Mouse (Mus musculus): ENCODE measurements around the gene Scarb2. TPM values are rescaled to one million over a fixed set of nuclear protein-coding genes. Genes with fewer than 3 reads are reported as not detected.

The Scarb2 gene
- polyA plus RNA-seq, 1 experiment, result 78.7 TPM

- 84% methylated on average over 9 of the region's 9 CpGs for WGBS
- Histone ChIP-seq H3K27ac (ENCODE audit: insufficient read depth, low read depth, low read length) (no peak overlapping the region), H3K4me3 (ENCODE audit: insufficient read depth, low read depth, low read length) (no peak overlapping the region), H3K4me1 (ENCODE audit: control insufficient read depth, insufficient read depth, low read length) (no peaks in the 10 kb centered on the region)
- no peak for TF ChIP-seq POLR2A (IDR thresholded peaks at IDR 0.05; ENCODE audit: insufficient read depth, low read depth, low read length)
- TF ChIP-seq CTCF (IDR thresholded peaks at IDR 0.05; ENCODE audit: insufficient read depth, low read depth, low read length), result no peak
These were observed 97.1 kb downstream of the Scarb2 start for GRCm38 (mm10) chr5:92409361-92410155.

DNA sequence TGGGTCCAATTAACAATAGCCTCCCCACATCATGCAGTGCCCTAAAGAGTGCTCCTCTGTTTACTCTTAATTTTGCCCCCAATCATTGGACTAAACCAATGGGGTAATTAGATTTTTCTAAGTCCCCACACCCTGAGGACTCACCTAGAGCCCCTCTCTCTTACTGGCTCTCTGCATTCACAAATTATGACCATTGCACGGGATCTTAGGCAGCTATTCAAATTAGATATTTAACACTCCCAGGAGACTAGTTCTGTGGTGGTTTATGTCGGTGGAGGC, 102.3 kb downstream of the Scarb2 start:
- 29% methylated on average over 2 of the region's 2 CpGs for WGBS

GRCm38 (mm10) chr5:92403562-92404399, 102.9 kb downstream of the Scarb2 start:
- TF ChIP-seq CTCF (IDR thresholded peaks at IDR 0.05; ENCODE audit: insufficient read depth, low read depth, low read length) (no peak), POLR2A (IDR thresholded peaks at IDR 0.05; ENCODE audit: insufficient read depth, low read depth, low read length) (no peak)
- no peak overlapping the region for H3K4me3 ChIP-seq (ENCODE audit: insufficient read depth, low read depth, low read length)
- peaks cover 3% of the 10 kb centered on the region; the same call in 1 of the 2 replicates for H3K4me1 ChIP-seq (ENCODE audit: control insufficient read depth, insufficient read depth, low read length)
- H3K27ac ChIP-seq (ENCODE audit: insufficient read depth, low read depth, low read length), result no peak overlapping the region
- WGBS, result 39% methylated on average over 10 of the region's 10 CpGs

More for the DNA sequence above, 102.3 kb downstream of the Scarb2 start:
- no peak overlapping the region for H3K4me3 ChIP-seq (ENCODE audit: insufficient read depth, low read depth, low read length)
- H3K4me1 ChIP-seq (ENCODE audit: control insufficient read depth, insufficient read depth, low read length), result peaks cover 3% of the 10 kb centered on the region; the same call in 1 of the 2 replicates
- TF ChIP-seq POLR2A (IDR thresholded peaks at IDR 0.05; ENCODE audit: insufficient read depth, low read depth, low read length) (no peak), CTCF (IDR thresholded peaks at IDR 0.05; ENCODE audit: insufficient read depth, low read depth, low read length) (no peak)
- H3K27ac ChIP-seq (ENCODE audit: insufficient read depth, low read depth, low read length), result no peak overlapping the region

DNA sequence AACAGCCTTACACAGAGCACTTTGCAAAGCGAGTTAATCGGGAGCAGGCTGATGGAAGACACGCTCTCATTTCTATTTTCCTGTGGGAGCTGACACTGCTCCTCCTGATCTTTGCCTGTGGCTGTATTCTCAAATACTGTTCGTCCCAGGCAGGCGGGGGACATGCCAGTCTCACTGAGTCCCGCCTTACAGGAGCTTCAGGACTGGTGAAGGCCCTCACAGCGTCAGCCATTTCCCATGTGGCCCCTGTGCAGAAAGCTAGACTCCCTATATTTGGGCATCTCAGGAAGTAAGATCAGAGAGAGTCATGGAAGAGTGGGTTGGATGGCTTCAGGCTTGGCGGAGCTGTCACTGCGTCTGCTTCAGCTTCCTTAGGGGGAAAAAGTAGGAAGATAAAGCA, 103.8 kb downstream of the Scarb2 start:
- 77% methylated on average over 9 of the region's 9 CpGs for WGBS
- Histone ChIP-seq H3K27ac (ENCODE audit: insufficient read depth, low read depth, low read length) (no peak overlapping the region), H3K4me3 (ENCODE audit: insufficient read depth, low read depth, low read length) (no peak overlapping the region), H3K4me1 (ENCODE audit: control insufficient read depth, insufficient read depth, low read length) (peaks cover 3% of the 10 kb centered on the region; the same call in 1 of the 2 replicates)
- TF ChIP-seq POLR2A (IDR thresholded peaks at IDR 0.05; ENCODE audit: insufficient read depth, low read depth, low read length) (no peak), CTCF (IDR thresholded peaks at IDR 0.05; ENCODE audit: insufficient read depth, low read depth, low read length) (no peak)

DNA sequence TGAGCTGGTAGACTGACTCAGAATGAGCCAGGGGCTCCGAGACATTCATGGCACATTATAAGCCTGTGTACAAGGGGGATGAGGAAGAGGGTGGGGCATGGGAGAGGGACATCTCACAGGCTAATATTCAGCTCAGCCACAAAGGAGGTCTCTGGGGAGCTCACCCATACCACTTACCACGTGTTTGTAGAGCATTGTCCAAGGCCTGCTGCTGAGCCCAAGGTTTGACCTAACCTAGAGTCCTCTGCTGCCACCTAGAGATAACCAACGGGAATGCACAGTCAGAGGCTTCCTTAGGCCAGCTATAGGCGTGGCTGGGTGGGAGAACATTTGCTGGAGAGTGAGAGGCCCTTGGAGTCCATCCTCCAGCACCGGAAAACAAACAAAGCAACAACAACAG, 108.5 kb downstream of the Scarb2 start:
- H3K27ac ChIP-seq (ENCODE audit: insufficient read depth, low read depth, low read length), result no peak overlapping the region
- WGBS, result 34% methylated on average over 5 of the region's 5 CpGs
- H3K4me1 ChIP-seq (ENCODE audit: control insufficient read depth, insufficient read depth, low read length), result no peaks in the 10 kb centered on the region
- no peak overlapping the region for H3K4me3 ChIP-seq (ENCODE audit: insufficient read depth, low read depth, low read length)
- TF ChIP-seq POLR2A (IDR thresholded peaks at IDR 0.05; ENCODE audit: insufficient read depth, low read depth, low read length) (no peak), CTCF (IDR thresholded peaks at IDR 0.05; ENCODE audit: insufficient read depth, low read depth, low read length) (no peak)

GRCm38 (mm10) chr5:92396476-92396875, 110.2 kb downstream of the Scarb2 start:
- no peak overlapping the region for H3K4me3 ChIP-seq (ENCODE audit: insufficient read depth, low read depth, low read length)
- TF ChIP-seq CTCF (IDR thresholded peaks at IDR 0.05; ENCODE audit: insufficient read depth, low read depth, low read length) (no peak), POLR2A (IDR thresholded peaks at IDR 0.05; ENCODE audit: insufficient read depth, low read depth, low read length) (no peak)
- H3K27ac ChIP-seq (ENCODE audit: insufficient read depth, low read depth, low read length), result no peak overlapping the region
- WGBS, result 92% methylated on average over 6 of the region's 6 CpGs
- H3K4me1 ChIP-seq (ENCODE audit: control insufficient read depth, insufficient read depth, low read length), result peaks cover 5% of the 10 kb centered on the region

DNA sequence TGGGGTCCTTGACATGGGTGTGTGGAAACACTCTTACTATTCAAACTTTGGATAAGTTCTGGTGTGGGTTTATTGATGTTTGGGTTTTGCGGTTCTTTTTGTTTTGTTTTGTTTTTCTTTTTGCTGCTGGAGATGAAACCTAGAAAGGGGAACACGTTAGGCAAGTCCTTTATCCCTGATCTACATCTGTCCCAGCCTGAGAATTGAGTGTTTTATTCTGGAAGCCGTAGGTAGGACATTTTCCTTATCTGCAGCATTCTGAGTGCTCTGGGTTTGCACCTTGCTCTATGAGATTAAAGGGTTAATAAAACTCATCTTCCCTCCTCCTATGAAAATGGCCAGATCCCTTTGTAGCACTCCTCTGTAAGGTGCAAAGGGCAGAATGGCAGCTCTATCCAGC, 110.9 kb downstream of the Scarb2 start:
- Histone ChIP-seq H3K27ac (ENCODE audit: insufficient read depth, low read depth, low read length) (no peak overlapping the region), H3K4me3 (ENCODE audit: insufficient read depth, low read depth, low read length) (no peak overlapping the region), H3K4me1 (ENCODE audit: control insufficient read depth, insufficient read depth, low read length) (peaks cover 5% of the 10 kb centered on the region)
- WGBS, result 93% methylated on average over 3 of the region's 3 CpGs
- no peak for TF ChIP-seq CTCF (IDR thresholded peaks at IDR 0.05; ENCODE audit: insufficient read depth, low read depth, low read length)
- TF ChIP-seq POLR2A (IDR thresholded peaks at IDR 0.05; ENCODE audit: insufficient read depth, low read depth, low read length), result no peak

DNA sequence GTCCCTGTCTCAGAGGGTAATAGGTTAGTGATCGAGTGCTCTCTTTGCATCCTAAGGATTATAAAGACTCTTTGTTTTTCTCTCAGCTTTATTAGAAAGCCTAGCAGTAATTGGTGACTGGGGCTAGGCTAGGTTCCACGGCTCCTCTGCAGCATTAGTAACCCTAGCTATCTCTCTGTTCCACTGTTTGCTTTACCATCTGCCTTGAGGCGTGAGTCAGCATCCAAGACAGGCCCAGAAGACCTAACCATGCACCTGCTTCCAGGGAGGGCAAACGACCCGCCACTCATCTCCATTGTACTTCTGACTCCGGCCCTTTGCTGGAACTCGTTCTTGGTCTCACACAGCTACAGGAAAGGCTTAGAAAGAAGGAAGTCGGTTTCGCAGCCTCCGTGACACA, 112.8 kb downstream of the Scarb2 start:
- 62% methylated on average over 10 of the region's 10 CpGs for WGBS
- Histone ChIP-seq H3K4me3 (ENCODE audit: insufficient read depth, low read depth, low read length) (no peak overlapping the region), H3K4me1 (ENCODE audit: control insufficient read depth, insufficient read depth, low read length) (peaks cover 5% of the 10 kb centered on the region), H3K27ac (ENCODE audit: insufficient read depth, low read depth, low read length) (no peak overlapping the region)
- TF ChIP-seq CTCF (IDR thresholded peaks at IDR 0.05; ENCODE audit: insufficient read depth, low read depth, low read length) (no peak), POLR2A (IDR thresholded peaks at IDR 0.05; ENCODE audit: insufficient read depth, low read depth, low read length) (no peak)

- Histone ChIP-seq H3K4me1 (ENCODE audit: control insufficient read depth, insufficient read depth, low read length) (peaks cover 5% of the 10 kb centered on the region), H3K27ac (ENCODE audit: insufficient read depth, low read depth, low read length) (no peak overlapping the region), H3K4me3 (ENCODE audit: insufficient read depth, low read depth, low read length) (no peak overlapping the region)
- 47% methylated on average over 18 of the region's 18 CpGs for WGBS
- TF ChIP-seq POLR2A (IDR thresholded peaks at IDR 0.05; ENCODE audit: insufficient read depth, low read depth, low read length) (no peak), CTCF (IDR thresholded peaks at IDR 0.05; ENCODE audit: insufficient read depth, low read depth, low read length) (no peak)
These were observed 114.1 kb downstream of the Scarb2 start for GRCm38 (mm10) chr5:92392542-92392941.

Other genes with a start within 250 kb of the Scarb2 start
- not detected in 2 replicates for gene Naaa, start 228.7 kb downstream of the Scarb2 start, polyA plus RNA-seq (2012; ENCODE audit: insufficient read depth, insufficient read length, low replicate concordance, missing spikeins)
- not detected in 2 replicates for gene Sdad1, start 196.4 kb downstream of the Scarb2 start, polyA plus RNA-seq (2012; ENCODE audit: insufficient read depth, insufficient read length, low replicate concordance, missing spikeins)
- not detected in 2 replicates for gene Cxcl9, start 178.8 kb downstream of the Scarb2 start, polyA plus RNA-seq (2012; ENCODE audit: insufficient read depth, insufficient read length, low replicate concordance, missing spikeins)
- not detected in 2 replicates for gene Art3, start 175.0 kb downstream of the Scarb2 start, polyA plus RNA-seq (2012; ENCODE audit: insufficient read depth, insufficient read length, low replicate concordance, missing spikeins)
- gene Cxcl10, start 157.9 kb downstream of the Scarb2 start, polyA plus RNA-seq (2012; ENCODE audit: insufficient read depth, insufficient read length, low replicate concordance, missing spikeins), result not detected in 2 replicates
- gene Nup54, start 71.6 kb downstream of the Scarb2 start, polyA plus RNA-seq (2012; ENCODE audit: insufficient read depth, insufficient read length, low replicate concordance, missing spikeins), result not detected in 2 replicates
- gene Fam47e, start 48.2 kb upstream of the Scarb2 start, polyA plus RNA-seq (2012; ENCODE audit: insufficient read depth, insufficient read length, low replicate concordance, missing spikeins), result not detected in 2 replicates
- not detected in 2 replicates for gene Stbd1, start 96.2 kb upstream of the Scarb2 start, polyA plus RNA-seq (2012; ENCODE audit: insufficient read depth, insufficient read length, low replicate concordance, missing spikeins)
- not detected in 2 replicates for gene Ccdc158, start 168.4 kb upstream of the Scarb2 start, polyA plus RNA-seq (2012; ENCODE audit: insufficient read depth, insufficient read length, low replicate concordance, missing spikeins)
- gene Shroom3, start 176.6 kb upstream of the Scarb2 start, polyA plus RNA-seq (2012; ENCODE audit: insufficient read depth, insufficient read length, low replicate concordance, missing spikeins), result not detected in 2 replicates

Measured in olfactory bulb, adult 2 months (tissue).